Mouse (Mus musculus) midbrain, postnatal 0 days (tissue): ENCODE data around the gene Eras. TPM values are rescaled to one million over a fixed set of nuclear protein-coding genes. Genes with fewer than 3 reads are reported as not detected.

ENCODE experiments used
- ATAC-seq: fragments of 200-750 bp; cut with Nextera tagmentation; 2 replicates; pipeline ENCODE4 v1.8.0; 2017; ENCODE audit warnings: moderate number of reproducible peaks, mild to moderate bottlenecking, moderate TSS enrichment, moderate library complexity; ENCODE audit not compliant: low FRiP score
- DNase-seq: peaks from one replicate; pipeline ENCODE4 v3.0.0-alpha.2; 2015; ENCODE audit warnings: low spot score
- H3K27ac ChIP-seq: fragments of 300-500 bp; sonication (generic); 2 replicates; pipeline ENCODE4 v1.5.1; 2014; ENCODE audit warnings: low read depth, mild to moderate bottlenecking, low read length, mixed read lengths
- H3K27me3 ChIP-seq: fragments of 300-500 bp; sonication (generic); 2 replicates; pipeline ENCODE4 v1.6.1; 2014; ENCODE audit warnings: low read length, control low read depth, mixed read lengths; ENCODE audit not compliant: insufficient read depth
- H3K36me3 ChIP-seq: fragments of 300-500 bp; sonication (generic); 2 replicates; pipeline ENCODE4 v1.6.1; 2014; ENCODE audit warnings: low read length, control low read depth, mixed read lengths; ENCODE audit not compliant: insufficient read depth
- H3K4me1 ChIP-seq: fragments of 300-500 bp; sonication (generic); 2 replicates; pipeline ENCODE4 v1.6.1; 2014; ENCODE audit warnings: mild to moderate bottlenecking, control low read depth, antibody characterized with exemption, low read length, mixed read lengths; ENCODE audit not compliant: insufficient read depth
- H3K4me2 ChIP-seq: fragments of 300-500 bp; sonication (generic); 2 replicates; pipeline ENCODE4 v1.6.1; 2014; ENCODE audit warnings: low read depth, mild to moderate bottlenecking, low read length, mixed read lengths; ENCODE audit not compliant: poor library complexity, severe bottlenecking
- H3K4me3 ChIP-seq: fragments of 300-500 bp; sonication (generic); 2 replicates; pipeline ENCODE4 v1.5.1; 2014; ENCODE audit warnings: low read depth, mild to moderate bottlenecking, low read length, moderate library complexity
- H3K9ac ChIP-seq: fragments of 300-500 bp; sonication (generic); replicated peaks from 2 replicates; pipeline ENCODE4 v1.6.1; 2014; ENCODE audit warnings: mild to moderate bottlenecking, low read length, moderate library complexity, mixed read lengths; ENCODE audit not compliant: poor library complexity, severe bottlenecking
- H3K9me3 ChIP-seq: fragments of 300-500 bp; sonication (generic); 2 replicates; pipeline ENCODE4 v1.6.1; 2016; ENCODE audit warnings: low read length, control low read depth
- CTCF ChIP-seq: IDR thresholded peaks from 2 replicates; pipeline ENCODE4 v1.5.1; 2016; ENCODE audit warnings: antibody characterized with exemption, mild to moderate bottlenecking
- WGBS: fragments of 180-500 bp; shearing (Covaris S2); extraction: QIAGEN DNeasy Blood & Tissue Kit; methylation state at CpG from one replicate; pipeline ENCODE4 v1.1.7; 2014; 5-methylcytosine and 5-hydroxymethylcytosine counted together
- polyA plus RNA-seq: library from polyadenylated mRNA; unstranded; fragments of >200 nt; fragmentation: Nextera tagmentation; extraction: Ambion mirVana; gene quantifications from 2 replicates; pipeline ENCODE4 v1.2.1, GENCODE M21; 2015
- total RNA-seq: library from RNA; depleted of rRNA; stranded (reverse); fragments of >200 nt; gene quantifications from 2 replicates; pipeline ENCODE4 v1.2.3, GENCODE M21; 2014

The Eras gene
- total and polyA plus RNA-seq, 2 experiments from 2014 or later, result not detected

DNA sequence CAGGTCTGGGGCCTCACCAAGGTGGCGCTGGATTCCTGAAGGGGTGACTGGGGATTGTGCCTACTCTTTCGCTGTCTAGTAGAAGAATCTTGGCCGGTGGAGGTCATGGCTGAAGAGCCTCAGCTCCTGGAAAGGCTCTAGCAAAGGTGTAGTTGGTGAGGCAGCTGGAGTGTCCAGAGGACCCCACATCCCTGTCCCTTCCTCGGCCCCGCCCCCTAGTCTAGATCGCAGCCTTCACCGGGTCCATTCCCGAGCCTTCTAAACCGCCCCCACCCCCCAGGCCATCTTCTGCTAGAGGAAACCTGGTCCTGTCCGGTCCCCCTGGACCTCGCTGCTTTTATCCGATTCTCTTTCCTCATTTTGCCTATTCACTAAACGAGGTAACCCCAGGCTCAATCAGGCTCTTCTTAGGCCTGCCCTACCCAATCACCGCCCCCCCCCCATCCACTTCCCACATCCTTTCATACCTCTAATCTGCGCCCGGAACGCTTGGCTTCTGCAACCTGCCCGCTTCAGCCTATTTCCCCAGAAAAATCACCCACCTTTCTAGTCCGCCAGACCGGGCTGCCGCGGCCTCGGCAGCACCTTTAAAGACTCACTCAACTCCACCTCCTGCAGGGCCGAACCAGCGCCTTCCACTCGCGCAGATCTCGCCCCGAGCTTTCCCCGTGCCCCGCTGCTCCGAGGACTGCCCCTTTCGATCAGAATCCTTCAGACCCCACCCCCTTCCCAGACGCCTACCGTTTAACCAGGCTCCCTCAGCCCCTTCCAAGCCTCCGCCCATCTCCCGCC lies 18.9 kb upstream of the Eras start, which contains the start of gene Hdac6:
TSS of gene Hdac6 (minus strand) at position 782 of the 792 bp plus-strand sequence.
- WGBS, result 22% methylated on average over 36 of the region's 37 CpGs

DNA sequence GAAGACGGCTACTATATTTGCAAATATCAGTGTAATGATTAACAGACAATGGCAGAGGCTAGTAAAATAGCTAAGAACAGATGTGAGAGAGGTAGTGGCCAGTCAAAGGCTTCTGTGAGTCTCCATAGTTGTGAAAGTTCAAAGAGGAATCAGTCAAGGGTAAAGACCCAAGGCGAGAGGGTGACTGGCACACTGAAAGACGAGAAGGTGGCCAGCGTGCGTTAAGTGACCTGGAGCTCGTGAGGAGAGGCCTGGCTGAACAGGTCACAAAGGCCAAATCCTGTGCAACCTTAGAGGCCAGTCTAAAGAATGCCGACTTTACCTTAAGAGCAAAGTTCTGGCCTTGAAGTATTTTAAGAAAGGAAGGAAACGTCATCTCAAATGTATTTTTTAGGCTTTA lies 17.2 kb upstream of the Eras start:
- WGBS, result 75% methylated on average over 8 of the region's 8 CpGs

More for the DNA sequence above, 18.9 kb upstream of the Eras start, which contains the start of gene Hdac6:
- ATAC-seq, result peak; percentile 35; the same call in 1 of the 2 replicates
- peak within 1 kb of the TSS; percentile 54 for H3K9ac ChIP-seq
- no peaks in the 10 kb centered on the region for H3K4me1 ChIP-seq
- H3K4me3 ChIP-seq, result peak within 1 kb of the TSS; percentile 43
- H3K36me3 ChIP-seq, result 0 out of 2 replicates have a peak, but pooled peaks cover 2% of the 10 kb centered on the region
- DNase-seq, result peak; percentile 1
- no peak for TF ChIP-seq CTCF
- peak within 1 kb of the TSS; percentile 71 for H3K27ac ChIP-seq
- peak within 1 kb of the TSS; percentile 54 for H3K4me2 ChIP-seq
- no peaks in the 10 kb centered on the region for H3K9me3 ChIP-seq
- H3K27me3 ChIP-seq, result no peaks in the 10 kb centered on the region

DNA sequence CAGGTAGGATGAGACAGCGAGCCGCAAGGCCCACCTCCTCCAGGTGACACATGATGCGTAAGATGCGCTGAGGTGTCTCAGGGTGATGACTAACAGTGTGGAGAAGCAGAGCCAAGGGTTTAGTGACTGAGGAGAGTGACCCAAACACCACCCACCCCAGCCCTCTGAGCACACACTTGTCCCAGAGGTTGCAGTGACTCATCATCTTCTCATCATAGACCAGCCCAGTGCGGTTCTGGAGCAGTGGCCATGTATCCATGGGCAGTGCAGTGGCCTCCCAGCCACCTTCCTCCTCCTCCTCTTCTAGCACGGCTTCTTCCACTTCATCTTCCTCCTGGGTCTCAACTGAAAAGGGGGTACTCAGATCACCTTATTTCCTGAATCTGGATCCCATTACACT lies 9.3 kb upstream of the Eras start:
- Histone ChIP-seq H3K36me3 (peaks cover 11% of the 10 kb centered on the region; the same call in 1 of the 2 replicates), H3K9ac (no peak overlapping the region), H3K27ac (no peak overlapping the region), H3K27me3 (no peaks in the 10 kb centered on the region), H3K4me3 (no peak overlapping the region), H3K4me2 (no peak overlapping the region), H3K4me1 (no peaks in the 10 kb centered on the region), H3K9me3 (no peaks in the 10 kb centered on the region)
- ATAC-seq, result no peak
- no peak for TF ChIP-seq CTCF
- WGBS, result 97% methylated on average over 6 of the region's 6 CpGs
- no peak for DNase-seq

More for the DNA sequence above, 17.2 kb upstream of the Eras start:
- DNase-seq, result no peak
- Histone ChIP-seq H3K27ac (no peak overlapping the region), H3K4me2 (no peak overlapping the region), H3K4me1 (no peaks in the 10 kb centered on the region), H3K36me3 (0 out of 2 replicates have a peak, but pooled peaks cover 2% of the 10 kb centered on the region), H3K4me3 (no peak overlapping the region), H3K9me3 (no peaks in the 10 kb centered on the region), H3K27me3 (no peaks in the 10 kb centered on the region), H3K9ac (no peak overlapping the region)
- TF ChIP-seq CTCF, result no peak
- no peak for ATAC-seq

DNA sequence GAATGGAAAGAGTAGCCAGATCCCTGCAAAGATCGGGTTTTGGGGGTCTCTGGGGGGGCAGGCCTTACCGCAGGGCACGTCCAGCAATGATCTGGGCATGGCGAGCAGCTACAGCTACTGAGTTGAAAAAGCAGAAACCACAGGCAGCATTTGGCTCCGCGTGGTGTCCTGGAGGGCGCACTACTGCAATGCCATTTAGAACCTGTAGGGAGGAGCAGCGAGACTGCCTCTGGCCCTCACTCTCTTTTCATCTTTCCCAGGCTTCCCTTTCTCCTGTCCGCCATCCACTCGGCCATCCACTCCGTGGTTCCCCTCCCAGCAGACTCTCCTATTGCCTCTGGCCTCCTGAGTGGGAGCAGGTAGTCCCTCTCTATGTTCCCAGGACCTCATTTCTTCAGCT lies 8.5 kb upstream of the Eras start:
- Histone ChIP-seq H3K4me1 (no peaks in the 10 kb centered on the region), H3K4me3 (no peak overlapping the region), H3K9me3 (no peaks in the 10 kb centered on the region), H3K27ac (no peak overlapping the region), H3K36me3 (peaks cover 13% of the 10 kb centered on the region; the same call in 1 of the 2 replicates), H3K9ac (no peak overlapping the region), H3K27me3 (no peaks in the 10 kb centered on the region), H3K4me2 (no peak overlapping the region)
- DNase-seq (no peak), ATAC-seq (no peak)
- TF ChIP-seq CTCF, result peak; percentile 36
- WGBS, result 60% methylated on average over 7 of the region's 11 CpGs

DNA sequence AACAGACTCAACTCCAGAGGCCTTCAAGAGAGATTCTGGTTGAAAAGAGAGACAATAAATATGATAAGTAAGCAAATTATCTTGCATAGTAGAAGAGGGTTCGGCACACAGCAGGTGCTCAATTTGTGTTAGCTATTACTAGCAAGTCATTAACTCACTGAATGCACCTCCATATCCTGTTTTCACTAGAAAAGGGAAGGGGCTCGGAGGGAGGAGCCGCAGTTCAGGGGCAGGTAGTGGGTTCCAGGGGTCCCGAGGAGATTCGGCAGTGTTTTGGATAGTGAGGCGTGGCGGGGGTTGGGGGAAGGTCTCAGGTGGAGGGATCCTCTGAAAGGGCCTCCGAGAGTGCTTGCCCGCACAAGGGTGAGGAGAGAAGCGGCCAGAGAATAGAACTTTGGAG lies 1.3 kb downstream of the Eras start:
- no peak for ATAC-seq
- H3K9me3 ChIP-seq, result no peaks in the 10 kb centered on the region; the same call in 1 of the 2 replicates

DNA sequence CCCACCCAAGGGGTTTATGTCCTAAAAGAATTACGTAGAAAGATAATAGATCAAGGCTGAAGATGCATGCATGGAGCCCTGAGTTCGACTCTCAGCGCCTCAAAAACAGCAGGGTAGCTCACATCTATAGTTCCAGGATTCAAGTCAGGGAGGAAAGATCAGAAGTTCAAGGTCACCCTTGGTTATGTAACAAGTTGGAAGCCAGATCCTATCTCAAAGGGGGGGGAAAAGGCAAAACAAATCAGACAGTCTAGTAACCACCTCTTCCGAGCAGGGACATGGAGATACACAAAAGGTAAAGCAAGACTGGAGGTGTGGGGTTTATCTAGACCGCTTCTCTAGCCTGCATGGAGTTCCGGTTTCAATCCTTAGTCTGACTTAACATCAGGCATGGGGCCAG lies 2.1 kb downstream of the Eras start:
- no peaks in the 10 kb centered on the region for H3K4me1 ChIP-seq
- WGBS, result 77% methylated on average over 6 of the region's 6 CpGs
- H3K4me2 ChIP-seq, result no peak overlapping the region
- TF ChIP-seq CTCF, result no peak
- ATAC-seq, result no peak
- no peak overlapping the region for H3K4me3 ChIP-seq
- no peak overlapping the region for H3K9ac ChIP-seq
- DNase-seq, result no peak
- H3K27me3 ChIP-seq, result no peaks in the 10 kb centered on the region
- no peaks in the 10 kb centered on the region; the same call in 1 of the 2 replicates for H3K9me3 ChIP-seq
- H3K36me3 ChIP-seq, result peaks cover 4% of the 10 kb centered on the region
- no peak overlapping the region for H3K27ac ChIP-seq

More for the DNA sequence above, 1.3 kb downstream of the Eras start:
- TF ChIP-seq CTCF, result no peak
- Histone ChIP-seq H3K4me2 (no peak overlapping the region), H3K27ac (no peak overlapping the region), H3K4me1 (no peaks in the 10 kb centered on the region), H3K27me3 (no peaks in the 10 kb centered on the region), H3K9ac (no peak overlapping the region), H3K36me3 (peaks cover 7% of the 10 kb centered on the region), H3K4me3 (no peak overlapping the region)
- no peak for DNase-seq
- WGBS, result 36% methylated on average over 10 of the region's 10 CpGs
